Mouse (Mus musculus) ES-Bruce4 (cell line): ENCODE measurements around the gene Slc6a20b. TPM values are rescaled to one million over a fixed set of nuclear protein-coding genes. Genes with fewer than 3 reads are reported as not detected.
A peak's percentile ranks its signal among the peaks of the same experiment; 100 is the strongest.

Experiments used
- H3K27ac ChIP-seq: 2 replicates; pipeline ENCODE4 v1.5.1; 2012; ENCODE audit warnings: low read length, inconsistent platforms; ENCODE audit not compliant: insufficient read depth
- H3K27me3 ChIP-seq: 2 replicates; pipeline ENCODE4 v1.6.1; 2012; ENCODE audit warnings: mild to moderate bottlenecking, low read length, inconsistent platforms; ENCODE audit not compliant: control insufficient read depth, poor library complexity, insufficient read depth, severe bottlenecking
- H3K36me3 ChIP-seq: 2 replicates; pipeline ENCODE4 v1.6.1; 2012; ENCODE audit warnings: inconsistent platforms, mild to moderate bottlenecking, low read length, moderate library complexity; ENCODE audit not compliant: control insufficient read depth, poor library complexity, insufficient read depth, severe bottlenecking
- H3K4me1 ChIP-seq: one replicate; pipeline ENCODE4 v1.8.1; 2011; ENCODE audit warnings: low read length; ENCODE audit not compliant: control insufficient read depth, insufficient read depth
- H3K4me3 ChIP-seq: 2 replicates; pipeline ENCODE4 v1.5.1; 2011; ENCODE audit warnings: low read depth, mild to moderate bottlenecking, low read length
- H3K9ac ChIP-seq: 2 replicates; pipeline ENCODE4 v1.6.1; 2012; ENCODE audit warnings: low read depth, mild to moderate bottlenecking, inconsistent platforms; ENCODE audit not compliant: poor library complexity, severe bottlenecking
- H3K9me3 ChIP-seq: replicated peaks from 2 replicates; pipeline ENCODE4 v1.6.1; 2012; ENCODE audit warnings: mild to moderate bottlenecking, low read length, inconsistent platforms; ENCODE audit not compliant: control insufficient read depth, poor library complexity, insufficient read depth, severe bottlenecking
- CTCF ChIP-seq: IDR thresholded peaks from one replicate; pipeline ENCODE4 v1.8.1; 2011; ENCODE audit warnings: low read depth, low read length
- EP300 ChIP-seq: IDR thresholded peaks from 2 replicates; pipeline ENCODE4 v1.6.1; 2011; ENCODE audit warnings: low read depth, low read length; ENCODE audit not compliant: insufficient read depth
- POLR2A ChIP-seq: IDR thresholded peaks from one replicate; pipeline ENCODE4 v1.8.1; 2011; ENCODE audit warnings: low read length; ENCODE audit not compliant: insufficient read depth
- polyA plus RNA-seq: library from polyadenylated mRNA; stranded (reverse); fragments of >200 nt; gene quantifications from 2 replicates; pipeline ENCODE4 v1.2.4, GENCODE M21; 2011; ENCODE audit warnings: low read depth; ENCODE audit not compliant: missing spikeins, insufficient read depth, insufficient read length

The Slc6a20b gene
- polyA plus RNA-seq, 1 experiment: 1.4 TPM

- Histone ChIP-seq H3K27ac (no peak overlapping the region), H3K9me3 (no peaks in the 10 kb centered on the region), H3K27me3 (no peaks in the 10 kb centered on the region), H3K9ac (no peak overlapping the region), H3K4me3 (no peak overlapping the region), H3K4me1 (no peaks in the 10 kb centered on the region), H3K36me3 (peaks cover 6% of the 10 kb centered on the region; the same call in 1 of the 2 replicates)
- TF ChIP-seq EP300 (peak; percentile 55; the same call in 1 of the 2 replicates), POLR2A (no peak), CTCF (no peak)
These were observed 77.8 kb downstream of the Slc6a20b start for GRCm38 (mm10) chr9:123554599-123554998.

Other genes starting within 250 kb of the Slc6a20b start
- 23.3 TPM in 2 replicates for gene Limd1, start 153.9 kb downstream of the Slc6a20b start, polyA plus RNA-seq
- 49.9 and 57.0 TPM in 2 replicates for gene Sacm1l, start 102.8 kb downstream of the Slc6a20b start, polyA plus RNA-seq
- gene Ccr9, start 45.9 kb upstream of the Slc6a20b start, polyA plus RNA-seq: not detected in 2 replicates
- gene Slc6a20a, start 46.3 kb upstream of the Slc6a20b start, polyA plus RNA-seq: not detected in 2 replicates
- gene Lztfl1, start 85.1 kb upstream of the Slc6a20b start, polyA plus RNA-seq: 26.9 and 30.3 TPM in 2 replicates
- gene Cxcr6, start 173.9 kb upstream of the Slc6a20b start, polyA plus RNA-seq: not detected in 2 replicates
- gene Fyco1, start 219.3 kb upstream of the Slc6a20b start, polyA plus RNA-seq: 10.2 and 10.3 TPM in 2 replicates
- not detected in 2 replicates for gene Xcr1, start 229.5 kb upstream of the Slc6a20b start, polyA plus RNA-seq